Mouse (Mus musculus) hindbrain, embryonic 14.5 days (tissue): ENCODE measurements around the gene Zscan5b. TPM values are rescaled to one million over a fixed set of nuclear protein-coding genes. Genes with fewer than 3 reads are reported as not detected.
A peak's percentile ranks its signal among the peaks of the same experiment; 100 is the strongest.

Source experiments
- ATAC-seq: fragments of 200-750 bp; cut with Nextera tagmentation; 2 replicates; pipeline ENCODE4 v1.8.0; 2017; ENCODE audit warnings: moderate number of reproducible peaks, mild to moderate bottlenecking, moderate TSS enrichment, moderate library complexity; ENCODE audit not compliant: low FRiP score
- DNase-seq: peaks from one replicate; pipeline ENCODE4 v3.0.0-alpha.2; 2015; ENCODE audit warnings: low spot score
- H3K27ac ChIP-seq: fragments of 300-500 bp; sonication (generic); 2 replicates; pipeline ENCODE4 v1.5.1; 2014; ENCODE audit warnings: mild to moderate bottlenecking, moderate library complexity
- H3K27me3 ChIP-seq: fragments of 300-500 bp; sonication (generic); 2 replicates; pipeline ENCODE4 v1.6.1; 2014; ENCODE audit warnings: mild to moderate bottlenecking, low read length, mixed read lengths; ENCODE audit not compliant: control insufficient read depth, insufficient read depth
- H3K36me3 ChIP-seq: fragments of 300-500 bp; sonication (generic); replicated peaks from 2 replicates; pipeline ENCODE4 v1.6.1; 2014; ENCODE audit not compliant: control insufficient read depth, insufficient read depth
- H3K4me1 ChIP-seq: fragments of 300-500 bp; sonication (generic); replicated peaks from 2 replicates; pipeline ENCODE4 v1.6.1; 2014; ENCODE audit warnings: antibody characterized with exemption, low read length, mixed read lengths; ENCODE audit not compliant: control insufficient read depth, insufficient read depth
- H3K4me2 ChIP-seq: fragments of 300-500 bp; sonication (generic); replicated peaks from 2 replicates; pipeline ENCODE4 v1.6.1; 2014; ENCODE audit warnings: mild to moderate bottlenecking, moderate library complexity
- H3K4me3 ChIP-seq: fragments of 300-500 bp; sonication (generic); replicated peaks from 2 replicates; pipeline ENCODE4 v1.5.1; 2014; ENCODE audit warnings: mild to moderate bottlenecking, low read length
- H3K9ac ChIP-seq: fragments of 300-500 bp; sonication (generic); 2 replicates; pipeline ENCODE4 v1.6.1; 2014
- H3K9me3 ChIP-seq: fragments of 300-500 bp; sonication (generic); 2 replicates; pipeline ENCODE4 v1.6.1; 2016; ENCODE audit warnings: low read length; ENCODE audit not compliant: control insufficient read depth
- WGBS: fragments of 180-500 bp; shearing (Covaris S2); extraction: QIAGEN DNeasy Blood & Tissue Kit; methylation state at CpG from one replicate; pipeline ENCODE4 v1.1.7; 2014; 5-methylcytosine and 5-hydroxymethylcytosine counted together
- polyA plus RNA-seq: library from polyadenylated mRNA; unstranded; fragments of >200 nt; fragmentation: Nextera tagmentation; extraction: Ambion mirVana; gene quantifications from 2 replicates; pipeline ENCODE4 v1.2.1, GENCODE M21; 2014

Zscan5b gene
- polyA plus RNA-seq, 1 experiment from 2014 or later, result not detected

GRCm38 (mm10) chr7:6285842-6286705 is 64.0 kb downstream of the Zscan5b start, which contains the start of gene Zfp667:
Zfp667 (plus strand) TSS chr7:6286579.
- Histone ChIP-seq H3K27me3 (no peaks in the 10 kb centered on the region), H3K9ac (peak within 1 kb of the TSS; percentile 76), H3K27ac (peak within 1 kb of the TSS; percentile 79), H3K4me3 (peak within 1 kb of the TSS; percentile 55), H3K9me3 (no peaks in the 10 kb centered on the region), H3K36me3 (peaks cover 14% of the 10 kb centered on the region; the same call in 1 of the 2 replicates), H3K4me1 (peaks cover 25% of the 10 kb centered on the region), H3K4me2 (peak within 1 kb of the TSS; percentile 88)
- ATAC-seq (peak; percentile 81), DNase-seq (peak; percentile 97)
- 3% methylated on average over 50 of the region's 50 CpGs for whole genome bisulfite sequencing

GRCm38 (mm10) chr7:6286921-6287531 is 64.9 kb downstream of the Zscan5b start:
- H3K9me3 ChIP-seq, result no peaks in the 10 kb centered on the region
- peaks cover 25% of the 10 kb centered on the region for H3K4me1 ChIP-seq
- H3K27me3 ChIP-seq, result no peaks in the 10 kb centered on the region
- peak overlapping the region; percentile 76 for H3K9ac ChIP-seq
- H3K4me3 ChIP-seq, result peak overlapping the region; percentile 55
- H3K36me3 ChIP-seq, result peaks cover 20% of the 10 kb centered on the region; the same call in 1 of the 2 replicates
- WGBS, result 17% methylated on average over 15 of the region's 15 CpGs
- peak overlapping the region; percentile 79 for H3K27ac ChIP-seq
- ATAC-seq, result peak; percentile 34
- peak overlapping the region; percentile 88 for H3K4me2 ChIP-seq
- peak; percentile 75 for DNase-seq

Other genes with a start within 250 kb of the Zscan5b start
- gene Vmn1r65, start 211.3 kb upstream of the Zscan5b start, polyA plus RNA-seq, result not detected in 2 replicates
- gene Nlrp4c, start 177.1 kb upstream of the Zscan5b start, polyA plus RNA-seq, result not detected in 2 replicates
- gene Zfp787, start 66.3 kb upstream of the Zscan5b start, polyA plus RNA-seq, result 14.2 and 14.5 TPM in 2 replicates
- gene Zfp444, start 50.1 kb upstream of the Zscan5b start, polyA plus RNA-seq, result 74.7 and 80.0 TPM in 2 replicates
- gene Galp, start 25.2 kb upstream of the Zscan5b start, polyA plus RNA-seq, result not detected in 2 replicates
- not detected in 2 replicates for gene Epp13, start 30.4 kb downstream of the Zscan5b start, polyA plus RNA-seq
- 14.4 and 19.1 TPM in 2 replicates for gene Zfp667, start 64.3 kb downstream of the Zscan5b start, polyA plus RNA-seq
- 14.4 and 18.2 TPM in 2 replicates for gene Zfp583, start 109.0 kb downstream of the Zscan5b start, polyA plus RNA-seq
- 5.9 and 6.5 TPM in 2 replicates for gene Gm3854, start 121.5 kb downstream of the Zscan5b start, polyA plus RNA-seq
- 5.7 and 6.6 TPM in 2 replicates for gene Zfp78, start 141.0 kb downstream of the Zscan5b start, polyA plus RNA-seq
- 15.2 and 16.0 TPM in 2 replicates for gene Zfp28, start 161.0 kb downstream of the Zscan5b start, polyA plus RNA-seq
- 8.2 and 8.3 TPM in 2 replicates for gene Smim17, start 176.4 kb downstream of the Zscan5b start, polyA plus RNA-seq
- gene Gm20715, start 188.0 kb downstream of the Zscan5b start, polyA plus RNA-seq, result not detected in 2 replicates
- 0.29 and 0.91 TPM in 2 replicates for gene Olfr1344, start 216.4 kb downstream of the Zscan5b start, polyA plus RNA-seq
- gene Olfr1336, start 233.9 kb downstream of the Zscan5b start, polyA plus RNA-seq, result not detected in 2 replicates
- not detected in 2 replicates for gene Olfr1346, start 244.8 kb downstream of the Zscan5b start, polyA plus RNA-seq